Mouse (Mus musculus): Measurements from ENCODE around the gene Srarp.

- TF ChIP-seq CTCF (IDR thresholded peaks at IDR 0.05; ENCODE audit: extremely low read depth, insufficient read depth, low read length): no peak
- TF ChIP-seq POLR2A (IDR thresholded peaks at IDR 0.05; ENCODE audit: extremely low read depth, insufficient read depth, low read length): no peak
These were observed 12.0 kb downstream of the Srarp start for GRCm38 (mm10) chr4:141423691-141424431.

Data from cortical plate, adult 2 months (tissue).